8 mouse cellular contexts compared by ENCODE assay signal in the genomic region with DNA sequence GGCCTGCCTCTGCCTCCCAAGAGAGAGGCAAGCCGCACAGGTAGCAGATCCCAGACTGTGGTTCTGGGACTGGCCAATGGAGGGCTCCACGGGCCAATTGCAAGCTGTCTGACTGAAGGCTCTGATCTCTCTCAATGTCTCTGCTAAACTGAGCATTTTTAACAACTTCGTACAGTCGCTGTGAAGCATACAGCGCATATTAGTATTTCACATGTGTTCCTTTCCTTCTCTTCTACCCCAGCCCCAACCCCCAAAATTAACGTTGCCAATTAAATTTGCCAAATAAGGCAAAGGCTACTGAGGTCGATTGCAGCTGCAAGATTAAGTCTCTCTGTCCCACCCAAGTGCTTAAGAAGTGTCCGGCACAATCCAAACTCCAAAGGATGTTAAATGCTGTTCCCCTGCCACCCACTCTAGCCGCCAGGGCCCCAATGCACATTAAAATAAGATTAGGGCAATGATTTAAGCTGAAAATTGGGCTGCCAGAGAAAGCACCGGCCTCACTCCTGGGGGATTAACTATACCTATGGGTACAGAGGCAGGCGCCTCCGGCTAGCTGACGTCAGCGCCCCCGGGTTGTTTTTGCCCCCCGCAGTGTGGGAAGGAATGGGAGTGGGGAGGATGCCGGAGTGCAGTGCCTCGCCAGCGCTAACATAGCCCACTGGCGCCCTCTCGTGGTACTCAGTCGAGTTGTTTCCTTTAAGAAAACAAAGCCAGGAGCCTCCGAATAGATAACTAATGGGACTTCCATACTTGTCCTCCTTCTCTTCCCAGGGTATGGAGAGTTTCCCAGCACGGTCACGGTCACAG.
DNase-seq lines count a peak whose midpoint lies in the region; ATAC-seq and TF ChIP-seq lines count a peak whose summit lies in the region.

No protein-coding gene starts in this region.

- intact Hi-C loops in left cerebral cortex, postnatal 10 days (cut with DNase I): loop anchor here (5.0 kb wide), 2 partner anchors 190 to 330 kb away; no protein-coding TSS in a partner anchor

- ATAC-seq in intestine, embryonic 14.5 days (replicated peaks; ENCODE audit: low FRiP score, low TSS enrichment, low read depth): peak; percentile 72
- ATAC-seq in megakaryocyte-erythroid progenitor cell, adult 5-6 weeks (replicated peaks; ENCODE audit: low FRiP score, low TSS enrichment, poor library complexity, severe bottlenecking): peak; percentile 86

- TF ChIP-seq POLR2A in cortical plate, adult 2 months (IDR thresholded peaks at IDR 0.05; ENCODE audit: extremely low read depth, insufficient read depth, low read length): no peak

- no peaks in the 10 kb centered on the region for H3K27me3 ChIP-seq in intestine, embryonic 14.5 days (replicated peaks; ENCODE audit: control insufficient read depth, insufficient read depth, low read length)

- peaks cover 1% of the 10 kb centered on the region; the same call in 1 of the 2 replicates for H3K4me1 ChIP-seq in cortical plate, adult 2 months (ENCODE audit: control insufficient read depth, insufficient read depth, low read length)
- H3K4me1 ChIP-seq in intestine, embryonic 14.5 days (replicated peaks; ENCODE audit: control insufficient read depth, insufficient read depth, low read length): peaks cover 4% of the 10 kb centered on the region

- no peak overlapping the region for H3K27ac ChIP-seq in cortical plate, adult 2 months (ENCODE audit: insufficient read depth, low read length)
- H3K27ac ChIP-seq in intestine, embryonic 14.5 days (ENCODE audit: low read depth): no peak overlapping the region

- H3K36me3 ChIP-seq in intestine, embryonic 14.5 days (ENCODE audit: control insufficient read depth, insufficient read depth, low read length): no peaks in the 10 kb centered on the region

- peak overlapping the region; percentile 56 for H3K4me2 ChIP-seq in intestine, embryonic 14.5 days (ENCODE audit: low read length)

- peak; percentile 77 for TF ChIP-seq CTCF in cortical plate, adult 2 months (IDR thresholded peaks at IDR 0.05; ENCODE audit: extremely low read depth, insufficient read depth, low read length)

- peak; percentile 92 for DNase-seq in ZHBTc4 (ENCODE audit: low read depth, low spot score)
- DNase-seq in gastrocnemius, postnatal 25 days: peak; percentile 53
- DNase-seq in intestine, embryonic 14.5 days (ENCODE audit: low spot score): peak; percentile 94
- peak; percentile 84 to 91 for DNase-seq in left cerebral cortex, postnatal 10 days (ENCODE audit: extremely low spot score in 1 of 2, low spot score in 2 of 2)
- DNase-seq in right cerebral cortex, postnatal 36 days (ENCODE audit: low spot score in 2 of 2): peak; percentile 79 to 81
- peak; percentile 73 for DNase-seq in yolk sac, embryonic 10.5 days (ENCODE audit: low spot score)

- 0 out of 2 replicates have a peak overlapping the region, but pooled peaks have one; percentile 1 for H3K4me3 ChIP-seq in cortical plate, adult 2 months (ENCODE audit: insufficient read depth, low read length)
- peak overlapping the region; percentile 30 for H3K4me3 ChIP-seq in intestine, embryonic 14.5 days (ENCODE audit: low read depth, low read length)

- H3K9me3 ChIP-seq in intestine, embryonic 14.5 days (ENCODE audit: control insufficient read depth, low read length): no peaks in the 10 kb centered on the region

- WGBS in intestine, embryonic 14.5 days: 21% methylated on average over 25 of the region's 25 CpGs

- H3K9ac ChIP-seq in intestine, embryonic 14.5 days (ENCODE audit: low read length): peak overlapping the region; percentile 31; the same call in 1 of the 2 replicates
